Mouse (Mus musculus): Measurements from ENCODE around the gene Pcdh11x.
"Not testable (repeated sequence)": the region's sequence is repeated elsewhere in the genome, so short reads cannot be mapped to it uniquely, and the experiment has no call there.

Pcdh11x gene

GRCm38 (mm10) chrX:120290011-120290899 lies at the start of gene Pcdh11x:
Gene Pcdh11x (plus strand): TSS chrX:120290259.
- no peak for DNase-seq (ENCODE audit: low read depth)

GRCm38 (mm10) chrX:120260089-120260488 lies 30.0 kb upstream of the Pcdh11x start:
- no peak for DNase-seq (ENCODE audit: low read depth)

GRCm38 (mm10) chrX:120285522-120285921 lies 4.5 kb upstream of the Pcdh11x start:
- DNase-seq (ENCODE audit: low read depth) = no peak

DNA sequence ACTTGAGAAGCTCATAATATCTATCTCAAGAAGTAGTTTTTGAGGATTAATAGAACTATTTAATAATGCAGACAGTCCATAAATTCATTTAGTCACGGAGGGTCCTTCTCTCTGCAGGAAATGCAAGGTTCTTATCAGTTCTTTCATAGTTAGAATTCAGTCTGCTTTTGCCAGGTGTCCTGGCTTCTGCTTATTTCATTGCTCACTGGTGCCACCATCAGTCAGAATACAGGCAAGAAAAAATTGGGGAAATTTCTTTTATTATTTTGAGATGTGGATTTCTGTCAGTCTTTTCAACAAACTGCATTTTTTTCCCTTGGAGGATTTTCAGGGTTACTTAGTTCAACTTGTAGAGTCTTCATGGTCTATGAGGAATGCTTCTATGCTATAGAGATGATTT lies 2.6 kb upstream of the Pcdh11x start:
- no peak for DNase-seq (ENCODE audit: low read depth)

DNA sequence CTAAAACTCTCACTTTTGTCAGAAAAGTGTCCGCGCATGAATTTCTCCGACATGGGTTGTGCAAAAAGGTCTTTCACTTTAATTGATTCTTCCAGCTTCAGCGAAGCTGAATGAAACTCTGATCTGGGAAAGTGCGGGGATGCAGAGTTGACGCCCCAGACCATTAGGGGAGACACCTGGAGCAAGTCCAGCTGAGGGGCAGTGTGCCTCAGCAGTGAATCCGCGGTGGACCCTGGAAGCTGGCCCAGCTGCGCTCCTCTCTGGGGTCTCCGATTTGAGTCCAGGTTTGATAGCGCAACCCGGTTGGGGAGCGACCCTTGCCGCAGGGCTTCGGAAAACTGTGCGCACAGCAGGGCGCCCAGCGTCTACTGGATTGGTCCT lies 831 bp downstream of the Pcdh11x start:
- DNase-seq (ENCODE audit: low read depth) = no peak

GRCm38 (mm10) chrX:120291696-120292095 lies 1.6 kb downstream of the Pcdh11x start:
- no peak for DNase-seq (ENCODE audit: low read depth)

- DNase-seq (ENCODE audit: low read depth) = no peak
Observed at GRCm38 (mm10) chrX:120292832-120293750, 3.0 kb downstream of the Pcdh11x start.

GRCm38 (mm10) chrX:120301469-120302175 lies 11.6 kb downstream of the Pcdh11x start:
- no peak for DNase-seq (ENCODE audit: low read depth)

GRCm38 (mm10) chrX:120312995-120313394 lies 22.9 kb downstream of the Pcdh11x start, which contains the start of gene H2afb3:
Gene H2afb3 (minus strand): TSS chrX:120313095.
- not testable (repeated sequence) for DNase-seq (ENCODE audit: low read depth)

DNA sequence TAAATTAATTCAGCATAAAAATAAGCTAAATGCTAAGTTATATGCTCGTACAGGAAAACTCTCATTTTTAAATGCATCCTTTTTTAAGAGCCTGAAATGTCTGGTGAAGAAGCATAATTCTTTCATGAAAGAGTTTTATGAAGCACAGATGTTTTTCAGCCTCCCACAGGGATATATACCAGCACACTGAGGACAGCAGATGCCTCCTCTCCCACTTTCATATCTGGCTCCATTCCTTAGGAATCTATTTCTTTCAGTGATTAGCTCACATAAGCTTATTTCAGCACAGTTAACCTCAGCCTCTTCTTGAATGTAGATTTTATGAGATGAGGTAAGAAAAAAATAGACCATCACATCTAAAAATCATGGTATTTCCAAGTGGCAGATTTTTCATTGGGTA lies 176.2 kb downstream of the Pcdh11x start:
- DNase-seq (ENCODE audit: low read depth) = no peak

- DNase-seq (ENCODE audit: low read depth) = no peak
Observed at GRCm38 (mm10) chrX:120486428-120486827, 196.4 kb downstream of the Pcdh11x start.

- DNase-seq (ENCODE audit: low read depth) = no peak
Observed at GRCm38 (mm10) chrX:120524986-120525385, 234.9 kb downstream of the Pcdh11x start.

GRCm38 (mm10) chrX:120599309-120599708 lies 309.2 kb downstream of the Pcdh11x start:
- no peak for DNase-seq (ENCODE audit: low read depth)

- DNase-seq (ENCODE audit: low read depth) = no peak
Observed at GRCm38 (mm10) chrX:120618460-120618859, 328.4 kb downstream of the Pcdh11x start.

- DNase-seq (ENCODE audit: low read depth) = not testable (repeated sequence)
Observed at GRCm38 (mm10) chrX:120670236-120670635, 380.2 kb downstream of the Pcdh11x start.

DNA sequence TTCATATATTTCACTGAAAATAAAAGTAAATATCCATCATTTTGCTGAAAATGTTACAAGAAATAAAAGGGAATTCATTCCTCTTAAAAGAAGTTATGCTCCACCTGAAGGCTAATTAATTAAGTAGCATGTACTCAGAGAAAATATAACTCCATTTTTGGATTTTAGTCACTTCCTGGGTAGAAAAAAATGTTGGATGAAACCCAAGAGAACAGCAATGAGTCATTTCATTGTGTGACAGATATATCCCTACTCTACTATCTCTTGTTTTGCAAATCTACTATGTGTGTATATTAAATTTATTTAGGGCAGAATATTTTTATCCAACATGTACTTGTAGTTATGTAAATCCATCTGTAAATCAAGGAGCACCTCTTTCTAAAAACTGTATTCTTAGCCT lies 444.1 kb downstream of the Pcdh11x start:
- DNase-seq (ENCODE audit: low read depth) = no peak

DNA sequence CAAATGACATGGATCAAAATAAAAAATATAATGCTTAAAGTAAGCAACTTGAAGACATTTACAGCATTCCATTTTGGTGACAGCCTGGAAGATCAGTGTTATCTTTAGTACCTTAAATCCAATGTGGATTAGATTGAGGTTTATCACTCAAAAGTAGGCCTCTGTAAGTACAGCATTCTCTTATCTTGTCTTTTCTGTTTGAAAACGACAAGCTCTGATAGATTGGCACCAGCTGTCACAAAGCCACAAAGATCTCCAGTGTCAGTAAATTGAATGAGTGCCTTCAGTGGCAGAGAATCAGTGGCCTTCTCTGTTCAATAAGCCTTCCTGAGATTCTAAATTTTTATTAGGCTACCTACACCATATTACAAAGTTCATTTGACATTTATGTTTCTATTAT lies 445.7 kb downstream of the Pcdh11x start:
- no peak for DNase-seq (ENCODE audit: low read depth)

DNA sequence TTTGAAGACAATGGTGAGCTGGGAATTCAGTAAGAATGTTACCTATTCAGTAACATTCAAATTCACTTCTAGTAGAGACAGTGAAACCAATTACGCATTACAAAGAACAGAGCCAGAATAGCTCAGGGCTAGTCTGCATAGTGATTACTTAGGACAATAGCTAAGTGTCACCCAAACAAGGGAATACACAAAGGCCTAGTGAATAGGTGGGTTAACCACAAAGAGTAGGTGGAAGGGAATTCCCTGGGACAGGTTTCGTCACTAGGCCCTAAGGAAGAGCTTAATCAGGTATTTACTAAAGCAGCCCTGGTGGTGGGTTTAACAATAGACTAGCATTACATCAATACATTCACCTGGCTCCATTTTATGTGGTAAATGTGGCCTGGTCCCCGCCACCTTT lies 654.5 kb downstream of the Pcdh11x start:
- DNase-seq (ENCODE audit: low read depth) = no peak

Data from induced T-regulatory cell, adult 2 months (primary cell).